Comparison of ENCODE assay signal across 23 mouse cellular contexts in the genomic region with DNA sequence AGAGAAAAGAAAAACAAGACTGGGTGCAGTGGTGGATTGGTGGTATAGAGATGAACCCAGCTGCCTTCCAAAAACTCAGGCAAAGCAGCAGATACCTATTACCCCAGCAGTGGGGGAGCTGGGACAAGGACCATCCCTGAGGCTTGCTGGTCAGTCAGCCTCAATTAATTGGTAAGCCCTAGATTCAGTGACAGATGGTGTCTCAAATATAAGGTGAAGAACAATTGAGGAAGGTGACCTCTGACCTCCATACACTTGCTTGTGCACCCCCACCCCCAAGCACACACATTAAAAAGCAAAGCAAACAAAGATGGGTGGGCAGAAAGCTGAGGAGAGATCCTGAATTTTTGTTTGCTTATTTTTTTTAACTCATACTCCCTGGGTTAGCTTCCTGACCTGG. TPM values are rescaled to one million over a fixed set of nuclear protein-coding genes. Genes with fewer than 3 reads are reported as not detected.
DNase-seq lines count a peak whose midpoint lies in the region; ATAC-seq lines count a peak whose summit lies in the region.
"Had no signal": no experiment of that assay in that cellular context is flagged by ENCODE, and none has a peak within 500 bp of the region (broad histone marks: within the 10 kb centered on the region; RNA-seq: fewer than 3 reads in every experiment).

No protein-coding gene starts in this region.

- DNase-seq in embryo, embryonic 10.5 days (ENCODE audit: low spot score): peak; percentile 33
- DNase-seq in embryo, embryonic 10 days (ENCODE audit: low spot score): no peak
- peak; percentile 81 for DNase-seq in midbrain, embryonic 11.5 days (ENCODE audit: low spot score, missing footprints)
- no peak for DNase-seq in midbrain, embryonic 14.5 days
- DNase-seq in lung, postnatal 4 days: no peak
- DNase-seq: adrenal gland, adult 8-10 months; adrenal gland, postnatal 14 days; adrenal gland, postnatal 36 days; B cell, adult 2 months; cerebellum, adult 11-12 months; cerebellum, adult 2 months; cerebellum, adult 9-10 months; cerebellum, postnatal 10 days; cerebellum, postnatal 25 days; forebrain, postnatal 0 days had no signal

- H3K36me3 ChIP-seq in midbrain, embryonic 11.5 days (ENCODE audit: control insufficient read depth, insufficient read depth, low read length): no peaks in the 10 kb centered on the region
- no peaks in the 10 kb centered on the region for H3K36me3 ChIP-seq in midbrain, embryonic 14.5 days (ENCODE audit: control insufficient read depth, insufficient read depth, low read length)
- H3K36me3 ChIP-seq: embryonic facial prominence, embryonic 10.5 days; embryonic facial prominence, embryonic 12.5 days; forebrain, embryonic 15.5 days; G1E had no signal

- H3K4me1 ChIP-seq in midbrain, embryonic 11.5 days (ENCODE audit: control insufficient read depth, insufficient read depth, low read length): peaks cover 3% of the 10 kb centered on the region; the same call in 1 of the 2 replicates
- no peaks in the 10 kb centered on the region for H3K4me1 ChIP-seq in midbrain, embryonic 14.5 days (ENCODE audit: control insufficient read depth, insufficient read depth, low read length)
- H3K4me1 ChIP-seq: embryonic facial prominence, embryonic 12.5 days; forebrain, embryonic 13.5 days; forebrain, embryonic 15.5 days had no signal

- H3K9ac ChIP-seq in midbrain, embryonic 11.5 days (ENCODE audit: low read length): no peak overlapping the region
- H3K9ac ChIP-seq in midbrain, embryonic 14.5 days (replicated peaks; ENCODE audit: low read length): no peak overlapping the region
- H3K9ac ChIP-seq: embryonic facial prominence, embryonic 12.5 days; forebrain, embryonic 13.5 days; forebrain, embryonic 15.5 days; forebrain, postnatal 0 days had no signal

- ATAC-seq in midbrain, embryonic 11.5 days (ENCODE audit: low FRiP score): no peak
- ATAC-seq in midbrain, embryonic 14.5 days (ENCODE audit: low FRiP score, low TSS enrichment): no peak
- ATAC-seq: activated CD4-positive, CD25-positive, alpha-beta regulatory T cell, adult 4 months; CD4-positive, CD25-positive, alpha-beta regulatory T cell, adult 4 months; forebrain, embryonic 13.5 days; forebrain, embryonic 15.5 days; forebrain, postnatal 0 days; Patski had no signal

- no peaks in the 10 kb centered on the region for H3K27me3 ChIP-seq in midbrain, embryonic 11.5 days (ENCODE audit: control insufficient read depth, insufficient read depth, low read length)
- H3K27me3 ChIP-seq in midbrain, embryonic 14.5 days (ENCODE audit: control insufficient read depth, insufficient read depth, low read length): no peaks in the 10 kb centered on the region
- H3K27me3 ChIP-seq: embryonic facial prominence, embryonic 12.5 days; forebrain, embryonic 13.5 days; forebrain, embryonic 15.5 days; Patski had no signal

- H3K4me2 ChIP-seq in midbrain, embryonic 11.5 days: no peak overlapping the region
- H3K4me2 ChIP-seq in midbrain, embryonic 14.5 days (ENCODE audit: low read length): no peak overlapping the region
- H3K4me2 ChIP-seq: embryonic facial prominence, embryonic 12.5 days; forebrain, embryonic 13.5 days; forebrain, embryonic 15.5 days had no signal

- H3K4me3 ChIP-seq in midbrain, embryonic 11.5 days (ENCODE audit: low read depth, low read length): no peak overlapping the region
- H3K4me3 ChIP-seq in midbrain, embryonic 14.5 days (replicated peaks; ENCODE audit: low read depth, low read length): no peak overlapping the region
- H3K4me3 ChIP-seq: embryonic facial prominence, embryonic 10.5 days; embryonic facial prominence, embryonic 12.5 days; forebrain, embryonic 13.5 days; forebrain, embryonic 15.5 days had no signal

- no peaks in the 10 kb centered on the region for H3K9me3 ChIP-seq in midbrain, embryonic 11.5 days (ENCODE audit: control insufficient read depth, low read length)
- H3K9me3 ChIP-seq in midbrain, embryonic 14.5 days (ENCODE audit: control insufficient read depth, low read length): no peaks in the 10 kb centered on the region
- H3K9me3 ChIP-seq: embryonic facial prominence, embryonic 10.5 days; embryonic facial prominence, embryonic 12.5 days; forebrain, embryonic 13.5 days; forebrain, embryonic 15.5 days; G1E had no signal

- H3K27ac ChIP-seq in midbrain, embryonic 11.5 days (ENCODE audit: low read depth, low read length): no peak overlapping the region
- no peak overlapping the region for H3K27ac ChIP-seq in midbrain, embryonic 14.5 days (replicated peaks; ENCODE audit: low read depth, low read length)
- H3K27ac ChIP-seq: embryonic facial prominence, embryonic 10.5 days; embryonic facial prominence, embryonic 12.5 days; forebrain, embryonic 13.5 days; forebrain, embryonic 15.5 days had no signal

RNA-seq across cellular contexts. Expression of gene Cgn, which starts 9.9 kb away (rescaled TPM):
- 2.3 and 2.9 TPM in 2 replicates for polyA plus RNA-seq in midbrain, embryonic 11.5 days (2014; fragmentation: Nextera tagmentation; extraction: Ambion mirVana)
- polyA plus RNA-seq in midbrain, embryonic 14.5 days (2014; fragmentation: Nextera tagmentation; extraction: Ambion mirVana): 5.9 and 7.7 TPM in 2 replicates
- polyA plus RNA-seq: activated CD4-positive, CD25-positive, alpha-beta regulatory T cell, adult 4 months had no signal

RNA-seq across cellular contexts. Expression of gene Pogz, which starts 41.2 kb away (rescaled TPM):
- polyA plus RNA-seq in midbrain, embryonic 11.5 days (2014; fragmentation: Nextera tagmentation; extraction: Ambion mirVana): 24.1 and 24.2 TPM in 2 replicates
- 24.2 and 28.7 TPM in 2 replicates for polyA plus RNA-seq in midbrain, embryonic 14.5 days (2014; fragmentation: Nextera tagmentation; extraction: Ambion mirVana)

Comparison
In these comparisons a context has a peak if more than half of its experiments do, and no peak if none do; other contexts are left out.
1. DNase-seq: peak in embryo, embryonic 10.5 days (single experiment) and midbrain, embryonic 11.5 days (single experiment); none in embryo, embryonic 10 days (single experiment), midbrain, embryonic 14.5 days (single experiment) and lung, postnatal 4 days (0 of 2).